Mouse (Mus musculus): ENCODE measurements around the gene Dzip1.

- TF ChIP-seq CTCF (IDR thresholded peaks at IDR 0.05; ENCODE audit: borderline replicate concordance, insufficient read depth, low read length) (no peak), POLR2A (IDR thresholded peaks at IDR 0.05; ENCODE audit: low read depth, low read length) (no peak)
Observed at GRCm38 (mm10) chr14:118903397-118903796, 21.9 kb downstream of the Dzip1 start.
